Mouse (Mus musculus) limb, embryonic 14.5 days (tissue): ENCODE measurements at regions not wholly inside any gene's neighbourhood (a gene's known extent, or its start where the extent isn't known, plus 50 kb on each side); places are given as distances from the start of the nearest gene placed in this dataset.

Experiments
- ATAC-seq: fragments of 200-750 bp; cut with Nextera tagmentation; 2 replicates; pipeline ENCODE4 v1.8.0; 2017; ENCODE audit warnings: low read depth, moderate number of reproducible peaks, moderate TSS enrichment; ENCODE audit not compliant: low FRiP score
- DNase-seq: peaks from one replicate; pipeline ENCODE4 v3.0.0-alpha.2; 2015; ENCODE audit warnings: low spot score
- H3K27ac ChIP-seq: fragments of 300-500 bp; sonication (generic); replicated peaks from 2 replicates; pipeline ENCODE4 v1.5.1; 2014; ENCODE audit warnings: low read depth, mild to moderate bottlenecking, low read length, moderate library complexity, mixed read lengths
- H3K27me3 ChIP-seq: fragments of 300-500 bp; sonication (generic); 2 replicates; pipeline ENCODE4 v1.6.1; 2014; ENCODE audit warnings: low read length, mixed read lengths; ENCODE audit not compliant: control insufficient read depth, insufficient read depth
- H3K36me3 ChIP-seq: fragments of 300-500 bp; sonication (generic); 2 replicates; pipeline ENCODE4 v1.6.1; 2014; ENCODE audit warnings: mild to moderate bottlenecking, low read length, moderate library complexity, mixed read lengths; ENCODE audit not compliant: control insufficient read depth, insufficient read depth
- H3K4me1 ChIP-seq: fragments of 300-500 bp; sonication (generic); 2 replicates; pipeline ENCODE4 v1.6.1; 2014; ENCODE audit warnings: antibody characterized with exemption, low read length, mixed read lengths; ENCODE audit not compliant: control insufficient read depth, insufficient read depth
- H3K4me2 ChIP-seq: fragments of 300-500 bp; sonication (generic); replicated peaks from 2 replicates; pipeline ENCODE4 v1.6.1; 2014; ENCODE audit warnings: low read depth, mild to moderate bottlenecking, low read length, moderate library complexity; ENCODE audit not compliant: severe bottlenecking
- H3K4me3 ChIP-seq: fragments of 300-500 bp; sonication (generic); replicated peaks from 2 replicates; pipeline ENCODE4 v1.5.1; 2014; ENCODE audit warnings: low read length
- H3K9ac ChIP-seq: fragments of 300-500 bp; sonication (generic); 2 replicates; pipeline ENCODE4 v1.6.1; 2014; ENCODE audit warnings: mild to moderate bottlenecking, low read depth, low read length, moderate library complexity; ENCODE audit not compliant: severe bottlenecking
- H3K9me3 ChIP-seq: fragments of 300-500 bp; sonication (generic); 2 replicates; pipeline ENCODE4 v1.6.1; 2016; ENCODE audit warnings: low read length; ENCODE audit not compliant: control insufficient read depth
- POLR2A ChIP-seq: fragments of 200-500 bp; IDR thresholded peaks from 2 replicates; pipeline ENCODE4 v1.8.0; 2012; ENCODE audit warnings: inconsistent platforms, mild to moderate bottlenecking, moderate library complexity, borderline replicate concordance; ENCODE audit not compliant: insufficient read depth, insufficient read length; ENCODE audit errors: extremely low read depth
- WGBS: fragments of 180-500 bp; shearing (Covaris S2); extraction: QIAGEN DNeasy Blood & Tissue Kit; methylation state at CpG from one replicate; pipeline ENCODE4 v1.1.7; 2014; 5-methylcytosine and 5-hydroxymethylcytosine counted together

GRCm38 (mm10) chr9:78769168-78769567 lies 153.8 kb downstream of the Cd109 start:
- ATAC-seq: no peak
- Histone ChIP-seq H3K27ac (no peak overlapping the region), H3K9ac (no peak overlapping the region), H3K9me3 (no peaks in the 10 kb centered on the region), H3K4me1 (peaks cover 4% of the 10 kb centered on the region; the same call in 1 of the 2 replicates), H3K36me3 (no peaks in the 10 kb centered on the region), H3K4me3 (no peak overlapping the region), H3K4me2 (no peak overlapping the region), H3K27me3 (no peaks in the 10 kb centered on the region)
- no peak for TF ChIP-seq POLR2A
- WGBS: 37% methylated on average over 5 of the region's 5 CpGs
- peak; percentile 86 for DNase-seq

DNA sequence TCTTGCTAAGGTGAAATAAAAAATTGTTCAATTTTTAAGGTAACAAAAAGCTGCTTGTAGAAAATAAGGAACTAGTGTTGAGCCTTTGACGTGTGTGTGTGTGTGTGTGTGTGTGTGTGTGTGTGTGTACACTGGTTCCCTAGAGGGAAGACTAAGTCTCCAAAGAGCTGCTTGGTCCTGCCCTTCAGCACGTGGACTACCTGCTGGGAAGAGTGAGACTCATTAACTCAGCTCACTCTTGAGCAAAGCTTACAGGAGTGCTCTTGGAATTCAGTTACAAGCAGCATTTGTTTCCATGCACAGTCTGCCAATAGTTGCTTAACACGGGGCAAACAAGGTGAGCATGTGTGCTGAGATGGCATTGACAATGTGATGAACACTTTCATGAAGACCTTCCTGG lies 158.6 kb downstream of the Cd109 start:
- Histone ChIP-seq H3K4me2 (no peak overlapping the region), H3K9ac (no peak overlapping the region), H3K9me3 (no peaks in the 10 kb centered on the region), H3K4me1 (peaks cover 4% of the 10 kb centered on the region; the same call in 1 of the 2 replicates), H3K27ac (no peak overlapping the region), H3K36me3 (no peaks in the 10 kb centered on the region), H3K4me3 (no peak overlapping the region), H3K27me3 (no peaks in the 10 kb centered on the region)
- ATAC-seq (no peak), DNase-seq (no peak)
- WGBS: 30% methylated on average over 3 of the region's 3 CpGs
- no peak for TF ChIP-seq POLR2A

GRCm38 (mm10) chr9:78775462-78775861 lies 160.1 kb downstream of the Cd109 start:
- Histone ChIP-seq H3K4me3 (no peak overlapping the region), H3K36me3 (no peaks in the 10 kb centered on the region), H3K9ac (no peak overlapping the region), H3K9me3 (no peaks in the 10 kb centered on the region), H3K27ac (no peak overlapping the region), H3K27me3 (no peaks in the 10 kb centered on the region), H3K4me1 (peaks cover 4% of the 10 kb centered on the region; the same call in 1 of the 2 replicates), H3K4me2 (no peak overlapping the region)
- WGBS: 8% methylated on average over 5 of the region's 5 CpGs
- peak; percentile 68 for DNase-seq
- TF ChIP-seq POLR2A: no peak
- peak; percentile 61 for ATAC-seq

- no peaks in the 10 kb centered on the region for H3K36me3 ChIP-seq
- H3K27ac ChIP-seq: no peak overlapping the region
- no peaks in the 10 kb centered on the region for H3K27me3 ChIP-seq
- no peak overlapping the region for H3K4me3 ChIP-seq
- no peak overlapping the region for H3K9ac ChIP-seq
- peaks cover 5% of the 10 kb centered on the region; the same call in 1 of the 2 replicates for H3K4me1 ChIP-seq
- H3K4me2 ChIP-seq: no peak overlapping the region
- DNase-seq (no peak), ATAC-seq (no peak)
- no peaks in the 10 kb centered on the region for H3K9me3 ChIP-seq
- TF ChIP-seq POLR2A: no peak
- WGBS: 75% methylated on average over 4 of the region's 4 CpGs
Measured at GRCm38 (mm10) chr9:78780595-78780994, 165.2 kb downstream of the Cd109 start.

GRCm38 (mm10) chr9:78782297-78782696 lies 167.0 kb downstream of the Cd109 start:
- DNase-seq (no peak), ATAC-seq (no peak)
- TF ChIP-seq POLR2A: no peak
- Histone ChIP-seq H3K4me3 (no peak overlapping the region), H3K36me3 (no peaks in the 10 kb centered on the region), H3K27ac (no peak overlapping the region), H3K4me1 (peaks cover 5% of the 10 kb centered on the region; the same call in 1 of the 2 replicates), H3K9ac (no peak overlapping the region), H3K27me3 (no peaks in the 10 kb centered on the region), H3K4me2 (no peak overlapping the region), H3K9me3 (no peaks in the 10 kb centered on the region)
- WGBS: 86% methylated on average over 4 of the region's 4 CpGs

DNA sequence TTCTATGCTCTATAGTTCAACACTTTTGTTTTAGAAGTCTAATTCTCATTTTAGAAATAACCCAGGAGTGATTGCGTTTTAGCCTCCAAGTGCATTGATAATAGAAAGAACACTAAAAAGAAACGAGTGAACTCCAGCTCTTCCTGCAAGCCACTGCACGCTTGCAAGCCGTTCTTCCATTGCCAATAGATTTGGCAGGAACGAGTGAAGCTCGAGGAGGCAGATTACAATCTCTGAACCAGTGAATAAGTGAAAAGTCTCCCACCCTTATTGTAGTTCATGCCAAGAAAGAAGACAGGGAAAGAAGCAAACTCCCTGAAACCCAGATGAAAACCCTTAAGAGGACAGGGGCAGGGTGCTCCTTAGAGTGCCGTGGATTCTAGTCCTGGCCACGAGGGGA lies 167.5 kb downstream of the Cd109 start:
- Histone ChIP-seq H3K36me3 (no peaks in the 10 kb centered on the region), H3K4me2 (no peak overlapping the region), H3K27ac (no peak overlapping the region), H3K27me3 (no peaks in the 10 kb centered on the region), H3K4me3 (no peak overlapping the region), H3K4me1 (peaks cover 5% of the 10 kb centered on the region; the same call in 1 of the 2 replicates), H3K9ac (no peak overlapping the region), H3K9me3 (no peaks in the 10 kb centered on the region)
- ATAC-seq: no peak
- no peak for DNase-seq
- WGBS: 48% methylated on average over 8 of the region's 8 CpGs
- no peak for TF ChIP-seq POLR2A
